Mouse (Mus musculus) forebrain, embryonic 13.5 days (tissue): ENCODE measurements around the gene Ccm2. TPM values are rescaled to one million over a fixed set of nuclear protein-coding genes. Genes with fewer than 3 reads are reported as not detected.

ENCODE experiments used
- ATAC-seq: fragments of 200-750 bp; cut with Nextera tagmentation; 2 replicates; pipeline ENCODE4 v1.8.0; 2017
- H3K27ac ChIP-seq: fragments of 300-500 bp; sonication (generic); 2 replicates; pipeline ENCODE4 v1.5.1; 2015; ENCODE audit warnings: inconsistent platforms, mild to moderate bottlenecking, moderate library complexity
- H3K27me3 ChIP-seq: fragments of 300-500 bp; sonication (generic); 2 replicates; pipeline ENCODE4 v1.6.1; 2015; ENCODE audit warnings: mild to moderate bottlenecking, inconsistent platforms
- H3K36me3 ChIP-seq: fragments of 300-500 bp; sonication (generic); 2 replicates; pipeline ENCODE4 v1.6.1; 2015; ENCODE audit warnings: mild to moderate bottlenecking, inconsistent platforms; ENCODE audit not compliant: poor library complexity, severe bottlenecking
- H3K4me1 ChIP-seq: fragments of 300-500 bp; sonication (generic); 2 replicates; pipeline ENCODE4 v1.6.1; 2015; ENCODE audit warnings: inconsistent platforms
- H3K4me2 ChIP-seq: fragments of 300-500 bp; sonication (generic); 2 replicates; pipeline ENCODE4 v1.6.1; 2015; ENCODE audit warnings: inconsistent platforms, mild to moderate bottlenecking, moderate library complexity
- H3K4me3 ChIP-seq: fragments of 300-500 bp; sonication (generic); 2 replicates; pipeline ENCODE4 v1.5.1; 2015; ENCODE audit warnings: mild to moderate bottlenecking, inconsistent platforms
- H3K9ac ChIP-seq: fragments of 300-500 bp; sonication (generic); 2 replicates; pipeline ENCODE4 v1.6.1; 2015; ENCODE audit warnings: mild to moderate bottlenecking, inconsistent platforms
- H3K9me3 ChIP-seq: fragments of 300-500 bp; sonication (generic); replicated peaks from 2 replicates; pipeline ENCODE4 v1.6.1; 2016; ENCODE audit warnings: inconsistent platforms
- WGBS: fragments of 180-500 bp; shearing (Covaris S2); methylation state at CpG from one replicate; pipeline ENCODE4 v1.1.7; 2015; 5-methylcytosine and 5-hydroxymethylcytosine counted together
- polyA plus RNA-seq: library from polyadenylated mRNA; unstranded; fragments of >200 nt; fragmentation: Nextera tagmentation; extraction: Ambion mirVana; gene quantifications from 2 replicates; pipeline ENCODE4 v1.2.1, GENCODE M21; 2015

The Ccm2 gene
- polyA plus RNA-seq = 82.2 and 90.5 TPM in 2 replicates

DNA sequence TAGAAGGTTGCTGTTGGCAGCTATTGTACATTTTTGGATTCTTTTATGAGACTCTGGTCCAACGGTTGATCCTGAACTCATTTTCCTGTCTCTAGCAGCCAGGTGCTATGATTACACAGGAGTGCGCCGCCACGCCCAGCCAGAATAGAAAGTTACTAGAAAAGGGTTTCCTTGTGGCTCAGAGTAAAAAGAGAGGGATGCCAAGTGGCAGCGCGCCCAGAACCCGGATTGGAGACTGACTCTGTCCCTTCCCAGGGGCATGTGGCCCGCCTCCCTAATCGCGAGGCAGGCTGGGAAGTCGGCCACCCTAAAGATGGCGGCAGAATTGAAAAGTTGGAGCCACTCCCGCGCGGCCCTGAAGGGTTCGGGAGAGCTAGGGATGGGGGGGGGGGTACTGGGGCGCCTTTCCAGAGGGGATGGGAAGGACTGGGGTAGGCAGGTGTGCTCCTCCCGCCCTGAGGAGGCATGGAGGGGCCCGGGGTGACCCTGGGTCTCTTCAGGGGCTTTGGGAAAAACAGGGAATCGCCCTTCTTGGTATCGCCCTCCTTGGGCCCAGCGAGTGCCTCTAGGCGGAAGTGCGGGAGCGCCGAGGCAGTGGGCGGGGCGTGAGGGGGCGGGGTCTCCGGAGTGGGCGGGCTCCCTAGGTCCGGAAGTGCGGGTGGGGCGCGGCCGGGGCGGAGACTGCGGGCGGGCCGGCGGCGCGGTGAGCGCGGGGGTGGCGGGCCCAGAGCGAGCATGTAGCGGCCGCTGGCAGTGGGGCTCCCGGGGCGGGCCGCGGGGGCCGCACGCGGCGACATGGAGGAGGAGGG, at the start of gene Ccm2:
Gene Ccm2 (plus strand): TSS at position 683 of the 809 bp plus-strand sequence.
- peak within 1 kb of the TSS; percentile 89 for H3K9ac ChIP-seq
- H3K36me3 ChIP-seq = 0 out of 2 replicates have a peak, but pooled peaks cover under 1% of the 10 kb centered on the region
- H3K4me2 ChIP-seq = peak within 1 kb of the TSS; percentile 76
- peak within 1 kb of the TSS; percentile 95 for H3K27ac ChIP-seq
- WGBS = under 1% methylated on average over 26 of the region's 57 CpGs
- peak; percentile 97 for ATAC-seq
- H3K9me3 ChIP-seq = no peaks in the 10 kb centered on the region
- peaks cover 12% of the 10 kb centered on the region for H3K4me1 ChIP-seq
- no peaks in the 10 kb centered on the region for H3K27me3 ChIP-seq
- peak within 1 kb of the TSS; percentile 79 for H3K4me3 ChIP-seq

DNA sequence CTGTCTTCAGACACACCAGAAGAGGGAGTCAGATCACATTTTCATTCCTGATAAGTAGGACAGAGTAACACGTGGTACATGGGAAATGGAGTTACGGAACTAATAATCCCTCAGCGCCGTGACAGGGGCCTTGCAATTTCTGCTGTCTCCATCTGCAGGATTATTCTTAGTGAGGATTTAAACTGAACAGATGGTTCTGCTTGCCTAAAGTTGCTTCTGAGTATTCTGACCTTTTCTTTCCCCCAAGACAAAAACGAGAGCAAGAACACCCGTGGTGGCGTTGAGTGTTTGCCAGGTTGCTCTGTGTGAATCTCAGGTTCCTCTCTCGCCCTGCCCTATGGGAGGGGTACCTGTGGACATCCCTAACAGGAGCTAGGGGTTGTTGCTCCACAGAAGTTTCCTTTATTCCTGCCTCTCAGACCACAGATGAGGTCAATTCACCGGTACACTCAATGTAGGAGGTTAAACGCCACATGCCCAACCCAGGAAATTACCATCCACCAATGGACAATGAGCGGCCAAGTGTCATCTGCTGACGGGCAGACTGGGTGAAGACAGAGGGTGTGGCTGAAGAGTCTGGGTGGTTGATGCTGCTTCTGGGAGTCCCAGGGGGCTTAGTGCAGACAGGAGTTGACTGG, 49.3 kb upstream of the Ccm2 start:
- WGBS = 86% methylated on average over 12 of the region's 12 CpGs

DNA sequence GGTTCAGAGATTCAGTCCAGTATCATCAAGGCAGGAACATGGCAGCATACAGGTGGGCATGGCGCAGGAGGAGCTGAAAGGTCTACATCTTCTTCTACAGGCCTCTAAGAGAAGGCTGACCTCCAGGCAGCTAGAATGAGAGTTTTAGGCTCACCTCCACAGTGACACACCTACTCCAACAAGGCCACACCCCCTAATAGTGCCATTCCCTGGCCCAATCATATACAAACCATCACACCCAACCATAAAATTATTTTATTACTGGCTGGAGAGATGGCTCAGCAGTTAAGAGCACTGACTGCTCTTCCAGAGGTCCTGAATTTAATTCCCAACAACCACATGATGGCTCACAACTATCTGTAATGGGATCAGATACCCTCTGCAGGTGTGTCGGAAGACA, 44.2 kb upstream of the Ccm2 start:
- ATAC-seq = no peak
- no peaks in the 10 kb centered on the region for H3K27me3 ChIP-seq
- 96% methylated on average over 2 of the region's 2 CpGs for WGBS

More for the DNA sequence above, 49.3 kb upstream of the Ccm2 start:
- no peak for ATAC-seq
- H3K9ac ChIP-seq = no peak overlapping the region
- no peaks in the 10 kb centered on the region for H3K27me3 ChIP-seq
- no peaks in the 10 kb centered on the region for H3K36me3 ChIP-seq
- H3K9me3 ChIP-seq = no peaks in the 10 kb centered on the region
- no peak overlapping the region for H3K4me2 ChIP-seq
- H3K4me1 ChIP-seq = no peaks in the 10 kb centered on the region
- H3K27ac ChIP-seq = no peak overlapping the region
- no peak overlapping the region for H3K4me3 ChIP-seq

GRCm38 (mm10) chr11:6504226-6504625, 42.5 kb upstream of the Ccm2 start:
- ATAC-seq = no peak
- Histone ChIP-seq H3K4me2 (no peak overlapping the region), H3K36me3 (no peaks in the 10 kb centered on the region), H3K27me3 (no peaks in the 10 kb centered on the region), H3K27ac (no peak overlapping the region), H3K4me1 (no peaks in the 10 kb centered on the region), H3K4me3 (no peak overlapping the region), H3K9me3 (no peaks in the 10 kb centered on the region), H3K9ac (no peak overlapping the region)
- WGBS = 85% methylated on average over 3 of the region's 3 CpGs

More for the DNA sequence above, 44.2 kb upstream of the Ccm2 start:
- H3K36me3 ChIP-seq = no peaks in the 10 kb centered on the region
- H3K9me3 ChIP-seq = no peaks in the 10 kb centered on the region
- H3K4me3 ChIP-seq = no peak overlapping the region
- no peaks in the 10 kb centered on the region for H3K4me1 ChIP-seq
- no peak overlapping the region for H3K27ac ChIP-seq
- no peak overlapping the region for H3K4me2 ChIP-seq
- no peak overlapping the region for H3K9ac ChIP-seq

GRCm38 (mm10) chr11:6504689-6505088, 42.0 kb upstream of the Ccm2 start:
- Histone ChIP-seq H3K4me3 (no peak overlapping the region), H3K4me1 (no peaks in the 10 kb centered on the region), H3K27ac (no peak overlapping the region), H3K27me3 (no peaks in the 10 kb centered on the region), H3K9me3 (no peaks in the 10 kb centered on the region), H3K4me2 (no peak overlapping the region), H3K9ac (no peak overlapping the region), H3K36me3 (no peaks in the 10 kb centered on the region)
- ATAC-seq = no peak
- WGBS = 82% methylated on average over 6 of the region's 6 CpGs

DNA sequence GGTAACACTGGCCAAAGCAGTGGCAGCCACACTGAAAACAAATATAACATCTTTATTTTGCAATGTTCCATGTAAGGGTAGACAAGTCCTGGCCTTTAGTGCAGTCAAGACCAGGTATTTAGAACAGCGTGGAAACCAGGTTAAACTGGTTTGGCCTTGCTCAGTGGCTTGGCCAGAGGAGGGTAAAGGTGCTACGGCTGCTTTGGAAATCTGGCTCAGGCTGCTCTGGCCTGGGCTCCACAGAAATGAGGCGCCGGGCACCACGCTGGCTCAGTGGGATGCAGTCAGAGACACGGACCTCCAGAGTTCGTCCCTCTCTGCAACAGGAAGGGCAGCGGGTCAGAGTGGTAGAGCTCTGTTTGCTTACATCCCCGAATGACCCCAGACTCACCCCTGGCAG, 40.2 kb upstream of the Ccm2 start:
- no peaks in the 10 kb centered on the region for H3K4me1 ChIP-seq
- H3K36me3 ChIP-seq = no peaks in the 10 kb centered on the region
- no peak overlapping the region for H3K4me3 ChIP-seq
- H3K27me3 ChIP-seq = no peaks in the 10 kb centered on the region
- no peak overlapping the region for H3K27ac ChIP-seq
- ATAC-seq = no peak
- 88% methylated on average over 9 of the region's 9 CpGs for WGBS
- no peaks in the 10 kb centered on the region for H3K9me3 ChIP-seq
- no peak overlapping the region for H3K4me2 ChIP-seq
- no peak overlapping the region for H3K9ac ChIP-seq

GRCm38 (mm10) chr11:6508269-6508876, 38.3 kb upstream of the Ccm2 start:
- WGBS = 57% methylated on average over 1 of the region's 1 CpGs

DNA sequence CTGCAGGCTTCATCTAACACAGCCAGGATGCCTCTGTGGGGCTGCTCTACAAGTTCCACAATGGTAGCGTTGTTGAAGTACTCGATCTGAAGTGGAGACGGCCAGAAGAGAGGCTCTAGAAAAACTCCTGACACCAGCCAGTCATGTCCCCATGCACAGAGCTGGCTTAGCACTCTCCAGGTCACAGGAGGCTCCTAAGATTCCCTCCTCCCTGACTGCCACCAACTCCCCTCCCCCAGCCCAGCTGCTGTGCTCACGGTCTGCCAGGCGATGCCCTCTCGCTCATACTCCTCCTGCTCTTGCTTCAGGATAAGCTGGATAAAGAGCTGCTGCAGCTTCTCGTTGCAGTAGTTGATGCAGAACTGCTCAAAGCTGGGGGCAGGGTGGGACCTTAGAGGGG, 31.9 kb upstream of the Ccm2 start:
- H3K4me1 ChIP-seq = no peaks in the 10 kb centered on the region
- no peak overlapping the region for H3K27ac ChIP-seq
- H3K27me3 ChIP-seq = no peaks in the 10 kb centered on the region
- no peak overlapping the region for H3K4me2 ChIP-seq
- H3K9me3 ChIP-seq = no peaks in the 10 kb centered on the region
- no peak overlapping the region for H3K9ac ChIP-seq
- WGBS = 42% methylated on average over 7 of the region's 7 CpGs
- no peak overlapping the region for H3K4me3 ChIP-seq
- no peak for ATAC-seq
- H3K36me3 ChIP-seq = no peaks in the 10 kb centered on the region

More at GRCm38 (mm10) chr11:6508269-6508876, 38.3 kb upstream of the Ccm2 start:
- Histone ChIP-seq H3K9me3 (no peaks in the 10 kb centered on the region), H3K27ac (no peak overlapping the region), H3K9ac (no peak overlapping the region), H3K27me3 (no peaks in the 10 kb centered on the region), H3K4me2 (no peak overlapping the region), H3K4me1 (no peaks in the 10 kb centered on the region), H3K4me3 (no peak overlapping the region), H3K36me3 (no peaks in the 10 kb centered on the region)
- no peak for ATAC-seq

DNA sequence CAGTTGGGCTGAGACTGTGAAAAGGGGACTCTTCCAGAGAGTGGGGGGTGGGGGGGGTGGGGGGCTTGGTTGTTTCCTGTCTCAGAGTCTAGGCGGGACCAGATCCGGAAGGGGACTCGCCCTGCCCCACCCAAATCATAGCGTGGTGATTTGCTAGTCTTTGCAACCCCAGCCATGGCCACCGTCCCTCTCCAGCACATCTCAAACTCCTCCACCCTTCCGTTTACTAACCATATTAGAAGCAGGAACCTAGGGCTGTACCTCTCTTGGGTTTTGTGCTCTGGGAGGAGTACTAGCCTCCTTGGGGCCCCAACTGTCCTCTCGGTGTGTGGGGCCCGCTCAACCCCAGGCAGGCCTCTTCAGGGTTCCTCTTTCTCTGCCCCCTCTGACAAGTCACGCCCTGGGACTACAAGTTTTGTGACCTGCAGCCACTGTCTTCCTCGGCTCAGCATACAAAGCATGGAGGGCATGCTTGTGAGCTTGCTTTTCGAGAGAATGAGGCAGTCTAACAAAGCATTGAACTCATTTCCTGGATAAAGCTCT, 27.1 kb upstream of the Ccm2 start:
- Histone ChIP-seq H3K27me3 (no peaks in the 10 kb centered on the region), H3K4me1 (no peaks in the 10 kb centered on the region), H3K9me3 (no peaks in the 10 kb centered on the region), H3K9ac (no peak overlapping the region), H3K4me2 (no peak overlapping the region), H3K36me3 (peaks cover 11% of the 10 kb centered on the region), H3K27ac (no peak overlapping the region), H3K4me3 (no peak overlapping the region)
- ATAC-seq = no peak
- 84% methylated on average over 11 of the region's 11 CpGs for WGBS

GRCm38 (mm10) chr11:6520507-6521173, 26.0 kb upstream of the Ccm2 start, which contains the start of gene Myo1g:
Myo1g (minus strand) TSS chr11:6520965.
- no peak within 1 kb of the TSS for H3K9ac ChIP-seq
- WGBS = 87% methylated on average over 7 of the region's 7 CpGs
- no peaks in the 10 kb centered on the region for H3K27me3 ChIP-seq
- no peak within 1 kb of the TSS for H3K4me3 ChIP-seq
- peaks cover 22% of the 10 kb centered on the region for H3K36me3 ChIP-seq
- no peak within 1 kb of the TSS for H3K4me2 ChIP-seq
- no peak within 1 kb of the TSS for H3K27ac ChIP-seq
- H3K4me1 ChIP-seq = peaks cover 8% of the 10 kb centered on the region
- ATAC-seq = no peak
- H3K9me3 ChIP-seq = no peaks in the 10 kb centered on the region

DNA sequence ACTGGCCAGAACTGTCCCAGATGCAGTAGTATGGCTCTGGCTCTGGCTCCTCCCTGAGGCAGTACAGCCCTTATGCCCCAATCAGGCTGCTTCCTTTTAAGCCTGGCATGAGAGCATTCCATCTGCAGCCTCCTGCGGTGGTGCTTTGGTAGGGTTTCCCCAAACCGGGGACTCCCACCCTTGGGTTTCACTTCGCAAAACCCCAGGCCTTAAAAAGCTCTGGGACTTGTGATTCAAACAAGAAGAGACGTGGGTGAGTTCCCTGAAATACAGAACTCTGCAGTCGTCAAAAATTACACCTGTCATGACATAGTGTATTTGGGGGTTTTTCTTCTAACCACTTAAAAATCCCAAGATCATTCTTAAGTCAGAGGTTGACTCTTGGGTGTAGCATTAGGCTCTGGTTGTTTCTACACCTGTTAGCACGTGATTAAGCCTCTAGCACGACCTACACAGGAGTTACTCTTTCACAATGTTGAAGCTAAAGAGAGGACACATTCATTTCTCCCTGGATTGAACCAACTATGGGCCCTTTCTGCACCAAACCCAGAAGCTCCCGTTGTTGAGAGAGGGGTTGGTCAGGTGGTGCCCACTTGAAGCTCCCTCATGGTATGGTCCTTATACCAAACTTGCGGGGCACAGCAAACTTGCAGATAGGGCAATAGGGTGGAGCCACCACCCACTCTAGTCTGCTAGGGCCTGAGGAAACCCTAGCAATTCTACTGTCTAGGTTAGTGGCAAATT, 23.7 kb upstream of the Ccm2 start:
- no peak for ATAC-seq
- 78% methylated on average over 9 of the region's 9 CpGs for WGBS
- Histone ChIP-seq H3K27ac (no peak overlapping the region), H3K36me3 (peaks cover 32% of the 10 kb centered on the region), H3K27me3 (no peaks in the 10 kb centered on the region), H3K4me1 (peaks cover 26% of the 10 kb centered on the region), H3K4me2 (no peak overlapping the region), H3K4me3 (no peak overlapping the region), H3K9ac (no peak overlapping the region), H3K9me3 (no peaks in the 10 kb centered on the region)
